Mouse (Mus musculus) bone marrow, adult 2 months (tissue): ENCODE results near the gene Rapgef4. TPM values are rescaled to one million over a fixed set of nuclear protein-coding genes. Genes with fewer than 3 reads are reported as not detected.

Experiments
- H3K27ac ChIP-seq: fragments of 200-500 bp; 2 replicates; pipeline ENCODE4 v1.5.1; 2012; ENCODE audit warnings: low read depth, mild to moderate bottlenecking, control low read depth, inconsistent platforms, low read length; ENCODE audit not compliant: control insufficient read depth, poor library complexity, insufficient read depth
- H3K4me1 ChIP-seq: fragments of 200-500 bp; 2 replicates; pipeline ENCODE4 v1.6.1; 2011; ENCODE audit warnings: low read length; ENCODE audit not compliant: control insufficient read depth, insufficient read depth
- H3K4me3 ChIP-seq: fragments of 200-500 bp; replicated peaks from 2 replicates; pipeline ENCODE3; 2011; ENCODE audit warnings: mild to moderate bottlenecking, low read depth, low read length, control low read depth; ENCODE audit not compliant: control insufficient read depth
- CTCF ChIP-seq: fragments of 200-500 bp; IDR thresholded peaks from 2 replicates; pipeline ENCODE4 v1.5.1; 2011; ENCODE audit warnings: low read length, control low read depth; ENCODE audit not compliant: control insufficient read depth, insufficient read depth
- POLR2A ChIP-seq: fragments of 200-500 bp; IDR thresholded peaks from 2 replicates; pipeline ENCODE4 v1.6.1; 2011; ENCODE audit warnings: low read depth, mild to moderate bottlenecking, control low read depth, low read length, borderline replicate concordance; ENCODE audit not compliant: control insufficient read depth
- WGBS: fragments of 180-500 bp; shearing (Covaris S2); methylation state at CpG from one replicate; pipeline ENCODE4 v1.1.7; 2018; 5-methylcytosine and 5-hydroxymethylcytosine counted together
- polyA plus RNA-seq: library from polyadenylated mRNA; stranded (reverse); fragments of >200 nt; gene quantifications from 2 replicates; pipeline ENCODE4 v1.2.4, GENCODE M21; 2011; ENCODE audit warnings: low replicate concordance; ENCODE audit not compliant: missing spikeins, insufficient read depth, insufficient read length

The Rapgef4 gene
- polyA plus RNA-seq, 1 experiment: 4.9 TPM

DNA sequence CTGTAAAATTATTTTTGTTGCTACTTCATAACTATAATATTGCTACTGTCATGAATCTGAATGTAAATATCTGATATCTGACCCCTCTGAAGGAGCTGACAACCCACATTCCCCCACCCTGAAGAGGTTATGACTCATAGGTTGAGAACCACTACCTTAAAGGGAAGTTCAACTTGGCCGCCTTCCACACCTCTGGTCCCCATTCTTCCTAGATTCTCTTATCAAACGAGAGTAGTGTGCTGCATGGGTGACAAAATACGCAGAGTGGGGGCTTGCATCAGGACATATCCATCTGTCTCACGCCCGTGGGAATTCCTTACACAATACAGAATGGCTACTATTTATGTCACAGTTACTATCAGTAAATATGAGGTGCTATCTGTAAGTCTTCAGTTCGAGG lies 221.2 kb downstream of the Rapgef4 start:
- TF ChIP-seq CTCF (no peak), POLR2A (no peak)
- no peak overlapping the region for H3K4me3 ChIP-seq
- H3K27ac ChIP-seq: no peak overlapping the region; the same call in 1 of the 2 replicates
- no peaks in the 10 kb centered on the region for H3K4me1 ChIP-seq
- WGBS: 6% methylated on average over 6 of the region's 6 CpGs

DNA sequence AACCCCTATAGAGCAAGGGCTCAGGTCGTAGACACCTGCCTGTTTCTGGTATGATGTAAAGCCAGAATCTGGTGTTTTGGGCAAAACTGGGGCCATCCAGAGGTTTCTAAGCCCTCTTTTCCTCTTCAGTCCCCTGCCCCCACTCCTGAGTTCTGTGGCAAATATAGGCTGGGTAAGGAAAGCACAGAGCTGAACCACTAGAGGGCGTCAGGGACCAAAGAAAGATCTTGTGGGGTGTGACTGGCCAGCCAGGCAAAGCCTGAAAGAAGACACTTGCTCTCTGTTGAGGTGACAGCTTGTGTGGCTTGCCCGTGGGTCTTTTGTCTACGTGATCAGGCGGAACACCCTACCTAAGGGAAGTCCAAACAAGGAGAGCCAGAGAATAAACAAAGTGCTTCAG lies 222.6 kb downstream of the Rapgef4 start:
- no peak overlapping the region for H3K27ac ChIP-seq
- WGBS: 18% methylated on average over 5 of the region's 5 CpGs

DNA sequence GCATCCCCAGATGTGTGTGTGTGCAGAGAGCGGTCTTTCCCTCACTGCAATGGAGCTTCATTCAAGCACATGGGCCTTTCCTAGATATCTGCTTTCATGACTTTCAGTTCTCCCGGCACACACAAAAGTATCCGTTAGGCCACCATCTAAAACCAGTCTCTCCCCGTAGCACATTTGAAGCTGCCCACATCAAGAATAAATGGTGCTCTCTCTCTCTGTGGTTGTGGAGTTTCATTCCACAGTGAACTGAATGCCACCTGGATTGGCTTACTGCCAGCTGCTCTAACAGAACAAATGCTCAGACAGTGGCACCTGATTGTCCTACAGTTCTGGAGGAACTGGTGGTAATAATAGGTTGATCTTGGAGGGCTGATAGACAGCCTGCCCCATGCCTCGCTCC lies 224.8 kb downstream of the Rapgef4 start:
- TF ChIP-seq CTCF: no peak
- Histone ChIP-seq H3K27ac (no peak overlapping the region), H3K4me3 (no peak overlapping the region), H3K4me1 (no peaks in the 10 kb centered on the region)
- 89% methylated on average over 5 of the region's 5 CpGs for WGBS

More for the DNA sequence above, 222.6 kb downstream of the Rapgef4 start:
- TF ChIP-seq POLR2A (no peak), CTCF (peak; percentile 79)
- Histone ChIP-seq H3K4me3 (no peak overlapping the region), H3K4me1 (no peaks in the 10 kb centered on the region)

DNA sequence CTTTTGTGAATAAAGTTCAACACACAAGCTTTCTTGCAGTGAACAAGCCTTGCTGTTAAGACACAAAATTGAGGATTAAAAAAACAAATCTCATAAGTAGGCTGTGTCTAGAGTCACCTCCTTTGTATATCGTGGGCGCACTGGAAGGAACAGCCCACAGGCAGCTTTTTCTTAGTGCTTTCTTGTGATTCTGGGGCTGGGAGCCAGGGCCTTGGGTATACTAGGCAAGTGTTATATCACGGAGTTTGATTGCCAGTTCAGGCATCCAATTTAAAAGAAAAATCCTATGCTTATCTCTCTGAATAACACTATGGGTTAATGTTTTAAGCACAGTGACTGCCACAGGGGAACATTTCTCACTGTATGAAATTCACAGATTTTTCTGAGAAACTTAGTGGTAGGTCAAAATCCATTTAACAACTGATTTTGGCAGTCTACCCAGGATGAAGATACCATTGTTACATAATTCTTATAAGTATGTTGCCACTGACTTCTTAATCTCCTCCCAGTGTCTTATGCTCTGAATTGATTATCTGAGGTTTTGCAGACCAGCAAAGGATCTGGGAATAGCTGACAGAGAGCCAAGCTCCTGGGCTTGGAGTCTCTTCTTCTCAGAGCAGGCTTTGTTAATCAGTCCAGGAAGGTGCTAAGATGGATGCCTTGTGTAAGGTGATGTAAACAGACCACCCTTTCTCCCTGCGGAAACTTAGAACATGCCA lies 225.6 kb downstream of the Rapgef4 start:
- no peak for TF ChIP-seq CTCF
- TF ChIP-seq POLR2A: no peak
- no peaks in the 10 kb centered on the region for H3K4me1 ChIP-seq
- no peak overlapping the region for H3K27ac ChIP-seq
- no peak overlapping the region for H3K4me3 ChIP-seq
- WGBS: 86% methylated on average over 4 of the region's 4 CpGs

DNA sequence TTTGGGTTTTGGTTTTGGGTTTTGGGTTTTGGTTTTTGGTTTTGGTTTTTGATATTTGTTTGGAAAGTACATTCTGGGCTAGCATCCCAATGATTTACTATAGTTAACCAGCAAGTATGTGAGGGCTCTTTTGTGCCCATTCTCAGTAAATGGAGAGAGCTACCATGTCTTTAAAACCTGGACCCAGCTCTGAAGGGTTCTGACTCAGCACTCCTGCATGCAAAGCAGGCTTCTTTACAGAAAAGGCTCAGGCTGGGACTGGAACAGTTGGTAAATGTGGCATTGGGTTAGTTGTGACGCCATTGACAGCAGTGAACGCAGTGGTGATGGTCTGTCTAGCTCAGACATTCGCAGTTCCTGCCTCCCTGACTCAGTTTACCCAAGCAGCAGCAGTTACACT lies 236.3 kb downstream of the Rapgef4 start:
- WGBS: 68% methylated on average over 3 of the region's 3 CpGs

DNA sequence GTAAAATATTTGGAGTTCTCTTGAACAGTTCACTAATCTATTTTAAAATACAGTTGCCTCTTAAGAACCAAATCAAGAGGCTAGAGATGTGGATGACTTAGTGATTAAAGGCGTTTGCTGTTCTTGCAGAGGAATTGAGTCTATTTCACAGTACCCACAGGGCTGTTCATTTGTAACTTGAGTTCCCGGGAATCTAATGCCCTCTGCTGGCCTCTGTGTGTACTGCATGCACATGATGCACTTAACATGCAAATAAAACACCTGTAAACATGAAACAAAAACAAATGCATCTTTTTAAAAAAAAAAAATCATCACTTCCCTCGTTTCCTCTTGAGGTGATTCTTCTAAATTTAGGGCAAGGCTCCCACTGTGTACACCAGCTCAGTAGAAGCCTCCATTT lies 238.9 kb downstream of the Rapgef4 start:
- TF ChIP-seq POLR2A: no peak
- TF ChIP-seq CTCF: no peak
- no peaks in the 10 kb centered on the region for H3K4me1 ChIP-seq
- WGBS: 9% methylated on average over 3 of the region's 3 CpGs
- no peak overlapping the region for H3K4me3 ChIP-seq
- no peak overlapping the region for H3K27ac ChIP-seq

More for the DNA sequence above, 236.3 kb downstream of the Rapgef4 start:
- TF ChIP-seq CTCF (no peak), POLR2A (no peak)
- H3K4me3 ChIP-seq: no peak overlapping the region
- no peak overlapping the region for H3K27ac ChIP-seq
- H3K4me1 ChIP-seq: no peaks in the 10 kb centered on the region

DNA sequence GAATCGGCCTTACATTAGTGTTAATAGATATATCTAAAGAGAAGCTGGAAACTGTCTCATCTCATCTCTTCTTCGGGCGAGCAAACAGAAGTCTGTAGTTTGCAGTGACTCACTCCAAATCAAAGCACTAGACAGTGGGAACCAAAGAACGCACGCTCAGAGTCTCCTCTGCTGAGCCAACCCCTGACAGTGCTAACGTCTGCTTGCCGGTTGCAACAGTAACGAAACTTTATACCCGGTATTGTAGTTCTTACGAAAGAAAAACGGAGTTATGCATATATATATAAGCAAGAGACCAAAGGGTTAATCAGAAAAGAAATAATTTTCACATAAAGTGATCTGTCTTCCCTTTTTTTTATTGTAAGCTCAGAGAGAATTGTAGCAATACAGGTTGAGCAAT lies 240.2 kb downstream of the Rapgef4 start:
- whole genome bisulfite sequencing: 53% methylated on average over 11 of the region's 11 CpGs
- H3K4me1 ChIP-seq: no peaks in the 10 kb centered on the region
- no peak overlapping the region for H3K4me3 ChIP-seq
- TF ChIP-seq POLR2A (no peak), CTCF (no peak)
- H3K27ac ChIP-seq: no peak overlapping the region

DNA sequence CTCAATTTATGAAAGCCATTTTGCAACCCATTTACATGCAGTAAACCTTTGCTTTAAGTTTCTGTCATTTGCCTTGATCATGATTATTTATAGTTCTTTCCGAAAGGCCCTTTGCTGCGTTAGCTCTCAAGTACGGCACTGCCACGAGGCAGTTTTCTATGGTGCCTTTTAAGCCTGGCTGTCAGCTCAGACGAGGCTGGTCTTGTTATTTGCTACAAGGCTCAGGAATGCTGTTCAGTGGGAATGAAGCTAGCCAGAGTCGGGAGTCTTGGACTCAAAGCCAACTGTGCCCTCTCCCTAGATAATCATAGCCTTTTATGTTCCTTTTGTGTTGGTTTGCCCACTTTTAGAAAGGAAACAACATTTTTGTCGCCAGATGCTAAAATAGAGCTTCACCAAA lies 240.7 kb downstream of the Rapgef4 start:
- TF ChIP-seq POLR2A: no peak
- no peak for TF ChIP-seq CTCF
- Histone ChIP-seq H3K27ac (no peak overlapping the region; the same call in 1 of the 2 replicates), H3K4me1 (no peaks in the 10 kb centered on the region), H3K4me3 (no peak overlapping the region)
- WGBS: 49% methylated on average over 7 of the region's 7 CpGs

DNA sequence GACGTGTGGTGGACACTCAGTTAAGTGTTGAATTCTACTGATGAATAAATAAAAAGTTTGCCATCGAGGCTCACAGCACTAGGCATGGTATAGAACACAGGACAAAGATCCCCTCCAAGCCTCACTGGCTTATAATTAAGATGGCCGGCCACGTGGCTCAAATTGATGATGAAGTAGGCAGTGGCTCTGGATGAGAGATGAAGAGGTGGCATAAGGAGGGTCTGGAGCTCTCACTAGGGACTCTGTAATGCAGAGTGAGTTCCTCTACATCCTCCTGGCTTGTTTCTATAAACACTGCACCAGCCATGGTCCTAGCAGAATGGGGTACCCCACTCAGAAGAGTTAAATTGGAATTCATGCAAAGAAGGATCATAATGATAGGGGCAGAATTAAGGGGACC lies 241.2 kb downstream of the Rapgef4 start:
- H3K27ac ChIP-seq: no peak overlapping the region
- H3K4me3 ChIP-seq: no peak overlapping the region
- WGBS: 81% methylated on average over 4 of the region's 4 CpGs
- TF ChIP-seq POLR2A (no peak), CTCF (no peak)
- H3K4me1 ChIP-seq: no peaks in the 10 kb centered on the region
